Mouse (Mus musculus) layer of hippocampus, adult 18-20 months (tissue): ENCODE measurements around the gene Dnajc27. TPM values are rescaled to one million over a fixed set of nuclear protein-coding genes. Genes with fewer than 3 reads are reported as not detected.

ENCODE experiments used
- DNase-seq, 2 experiments: peaks; one replicate each; pipeline ENCODE4 v3.0.0; 2022; ENCODE audit warnings: low spot score in 2 of 2
- long read RNA-seq: library from polyadenylated mRNA; stranded (forward); transcript quantifications from one replicate; pipeline ENCODE4 v2.0.0, GENCODE M21; 2021
- total RNA-seq, 2 experiments: library from RNA; stranded (reverse); gene quantifications; 2 replicates each; pipeline ENCODE4 v1.2.3; 2021

Gene Dnajc27
- total RNA-seq = 10 to 100 TPM; 82.6 to 83.9 TPM
- long read RNA-seq, full-length matches to known transcripts = 113 of 137 reads
- long read RNA-seq, partial matches to known transcripts = 18 of 137 reads
- long read RNA-seq, other reads (novel, unspliced or antisense) = 6 of 137 reads

DNA sequence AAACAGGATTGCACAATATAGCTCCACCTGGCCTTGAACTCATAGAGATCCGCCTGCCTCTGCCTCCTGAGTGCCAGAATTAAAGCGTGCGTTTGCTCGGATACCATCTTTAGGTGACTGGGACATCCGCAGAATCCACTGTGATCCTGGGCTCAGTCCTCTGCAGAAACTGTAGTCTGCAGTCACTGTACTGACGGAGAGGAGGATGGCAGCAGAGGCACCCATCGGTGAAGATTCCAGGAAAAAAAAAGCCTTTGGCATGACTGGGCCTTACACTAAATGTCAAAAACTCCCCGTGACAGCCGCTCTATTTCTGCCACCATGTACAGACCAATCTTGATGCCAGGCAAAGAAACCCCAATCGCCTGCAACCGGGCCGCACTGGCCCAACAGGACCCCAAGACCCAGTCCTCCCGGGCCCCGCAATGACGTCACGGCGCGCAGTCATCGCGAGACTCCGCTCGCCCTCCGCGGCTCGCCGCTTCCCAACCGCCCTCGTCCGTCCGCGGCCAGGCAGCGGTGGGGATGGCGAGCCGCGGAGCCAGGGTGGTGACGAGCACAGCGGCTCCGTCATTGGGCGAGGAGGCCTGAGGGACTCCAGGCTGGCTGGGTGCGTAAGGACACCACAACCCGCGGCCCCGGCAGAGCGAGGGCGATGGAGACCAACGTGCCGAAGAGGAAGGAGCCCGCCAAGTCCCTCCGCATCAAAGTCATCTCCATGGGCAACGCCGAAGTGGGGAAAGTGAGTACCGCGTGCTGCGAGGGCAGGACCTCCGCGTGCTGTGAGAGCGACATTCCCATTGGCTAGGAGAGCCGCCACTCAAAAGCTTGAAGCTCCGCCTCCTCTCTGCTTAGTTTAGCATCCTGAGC is at the start of gene Dnajc27:
Dnajc27 (plus strand) TSS at position 452 of the 870 bp plus-strand sequence.
- peak; percentile 94 to 99 for DNase-seq

DNA sequence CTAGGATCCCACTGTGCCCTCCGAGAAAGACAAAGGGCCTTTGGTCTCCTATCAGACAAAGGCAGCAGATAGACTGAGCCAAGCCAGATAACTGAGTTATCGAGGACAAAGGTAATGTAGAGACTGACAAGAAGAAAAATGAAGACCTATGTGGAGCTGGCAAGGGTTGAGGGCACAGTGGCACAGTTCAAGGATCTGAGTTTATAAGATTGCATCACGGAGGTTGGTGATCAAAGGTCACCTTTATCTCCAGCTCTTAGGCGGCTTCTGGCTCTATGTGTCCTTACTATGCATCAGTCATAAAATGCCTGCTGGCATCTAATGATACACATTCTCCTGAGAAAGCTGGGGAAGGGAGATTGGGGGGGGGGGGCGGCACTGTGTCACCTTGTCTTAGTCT is 46.2 kb upstream of the Dnajc27 start:
- no peak for DNase-seq

DNA sequence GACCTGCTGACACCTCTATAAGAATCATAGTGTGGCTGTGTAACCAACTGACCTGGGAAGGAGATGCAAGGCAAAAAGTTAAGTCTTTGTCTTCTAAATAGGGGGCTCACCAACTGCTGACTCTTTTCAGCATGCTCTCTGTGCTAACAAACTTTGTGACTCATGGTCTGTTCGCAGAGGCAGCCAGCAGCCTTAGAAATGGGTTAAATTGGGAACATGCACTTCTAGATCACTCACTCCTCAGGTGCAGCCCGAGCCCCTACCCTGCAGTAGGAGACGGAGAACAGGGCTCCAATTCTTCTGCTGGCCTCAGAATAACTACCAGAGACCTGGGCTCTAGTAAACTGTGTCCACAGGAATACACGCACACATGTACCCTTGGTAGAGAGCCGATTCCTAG is 44.9 kb upstream of the Dnajc27 start:
- no peak for DNase-seq

DNA sequence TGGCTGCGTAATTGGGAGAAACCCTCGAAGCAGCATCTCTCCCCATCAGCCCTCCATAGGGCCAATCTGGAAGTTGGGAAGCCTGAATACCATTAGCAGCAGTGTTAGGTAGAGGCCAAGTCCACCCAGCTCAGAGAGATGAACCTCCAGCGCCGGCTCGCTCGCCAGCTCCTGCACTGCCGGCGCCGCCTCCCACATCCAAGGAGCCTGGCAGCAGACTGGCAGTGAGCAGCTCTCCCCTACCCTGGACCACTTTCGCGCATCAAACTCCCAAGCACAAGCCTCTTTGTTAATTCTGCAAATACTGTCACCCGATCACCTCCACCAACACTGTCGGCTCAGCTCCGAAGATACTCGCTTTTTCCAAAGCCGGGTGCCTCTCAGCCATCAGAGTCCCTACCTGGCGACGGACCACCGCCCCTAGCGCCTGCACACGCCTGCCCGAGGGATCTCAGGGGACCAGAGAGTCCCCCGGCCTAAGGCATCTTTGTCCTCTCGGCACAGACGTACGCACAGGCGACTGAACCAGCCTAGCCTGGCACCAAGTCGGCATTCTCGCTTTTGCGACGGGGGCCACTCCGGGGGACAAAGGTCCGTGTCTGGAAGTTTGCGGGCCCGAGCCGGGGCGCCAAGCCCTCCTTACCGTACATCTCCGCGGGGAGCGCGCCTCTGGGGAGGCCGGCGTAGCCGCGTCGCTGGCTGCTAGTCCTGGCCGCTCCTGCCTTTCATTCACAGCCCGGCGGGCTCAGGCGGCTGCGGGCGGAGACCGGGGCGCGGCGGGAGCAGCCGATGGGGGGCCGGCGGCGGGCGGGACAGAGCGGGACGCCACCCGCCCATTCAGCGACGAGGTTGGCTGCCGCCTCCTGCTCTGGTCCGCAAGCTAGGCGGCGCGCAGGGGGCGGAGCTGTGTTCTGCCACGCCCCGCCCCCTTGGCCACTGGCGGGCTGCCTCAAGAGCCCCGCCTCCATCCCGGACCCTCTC is 44.0 kb upstream of the Dnajc27 start, which contains the start of gene Efr3b:
Efr3b (minus strand) TSS at position 855 of the 981 bp plus-strand sequence.
- DNase-seq = peak; percentile 83 to 90

DNA sequence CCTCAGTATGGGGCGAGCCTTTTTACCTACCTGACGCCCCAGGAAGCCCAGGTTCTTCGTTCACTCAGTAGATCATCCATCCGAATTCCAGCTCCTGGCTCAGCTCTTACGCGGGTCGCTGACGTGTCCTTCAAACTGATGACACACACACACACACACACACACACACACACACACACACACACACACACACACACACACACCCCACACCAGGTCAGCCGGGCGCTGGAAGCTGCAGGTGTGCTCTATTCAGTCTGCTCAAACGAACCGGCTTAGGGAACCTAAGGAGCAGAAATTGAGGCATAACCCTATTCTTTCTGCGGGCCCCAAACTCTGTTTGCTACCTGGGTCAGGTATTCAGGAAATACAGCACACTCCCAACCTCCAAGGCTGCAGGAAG is 43.3 kb upstream of the Dnajc27 start:
- DNase-seq = no peak

DNA sequence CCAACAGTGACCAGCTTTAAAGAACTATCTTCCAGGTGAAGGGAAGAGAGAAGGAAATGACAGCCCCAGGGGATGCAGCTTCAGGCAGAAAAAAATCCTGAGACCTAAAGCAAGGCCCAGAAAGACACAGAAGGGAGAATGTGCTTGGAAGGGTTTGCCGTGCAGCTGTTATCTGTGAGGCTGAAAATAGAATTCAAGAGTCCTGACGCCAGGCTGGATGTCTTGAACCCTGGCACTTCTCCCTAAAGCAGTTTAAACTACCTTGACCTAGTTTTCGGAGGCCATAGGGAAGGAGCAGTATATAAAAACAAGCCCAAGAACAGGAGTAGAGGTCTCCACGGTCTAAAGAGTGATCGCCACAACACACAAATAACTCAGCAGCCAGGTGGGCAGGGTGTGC is 40.0 kb upstream of the Dnajc27 start:
- no peak for DNase-seq

DNA sequence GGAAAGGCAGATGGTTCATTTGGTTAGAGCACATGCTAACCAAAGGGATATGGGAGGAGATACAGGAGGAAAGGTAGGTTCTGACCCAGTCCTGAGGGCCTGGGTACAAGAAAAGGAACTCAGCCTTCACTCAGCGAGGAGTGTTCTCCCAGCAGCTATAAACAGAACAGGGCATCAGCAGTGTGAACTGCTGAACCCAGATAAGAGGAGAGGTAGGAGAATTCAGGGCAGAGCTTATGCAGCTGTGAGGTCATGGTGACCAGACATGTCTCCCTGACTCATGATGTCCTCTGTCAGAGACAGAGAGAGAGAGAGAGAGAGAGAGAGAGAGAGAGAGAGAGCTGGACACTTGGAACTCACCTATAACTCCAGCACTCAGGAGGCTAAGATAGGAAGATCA is 36.4 kb upstream of the Dnajc27 start:
- DNase-seq = no peak

DNA sequence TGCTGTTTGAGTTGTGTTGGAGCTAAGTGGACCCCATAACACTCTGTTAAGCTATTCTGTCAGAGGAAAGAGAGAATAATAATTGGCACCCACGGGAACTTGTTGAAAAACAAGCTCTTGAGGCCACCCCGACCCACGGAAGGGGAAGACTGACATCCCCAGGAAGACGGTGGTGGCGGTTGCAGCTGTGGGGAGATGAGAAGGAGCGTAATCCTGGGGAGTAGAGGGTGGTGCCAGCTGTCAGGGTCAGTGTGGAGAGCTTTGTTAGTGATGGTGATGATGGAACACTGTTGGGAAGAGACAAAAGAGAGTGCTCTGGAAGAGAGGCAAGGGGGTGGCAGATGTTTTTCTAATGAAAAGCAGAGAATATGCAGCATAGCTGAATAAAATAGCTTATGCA is 34.4 kb upstream of the Dnajc27 start:
- no peak for DNase-seq

DNA sequence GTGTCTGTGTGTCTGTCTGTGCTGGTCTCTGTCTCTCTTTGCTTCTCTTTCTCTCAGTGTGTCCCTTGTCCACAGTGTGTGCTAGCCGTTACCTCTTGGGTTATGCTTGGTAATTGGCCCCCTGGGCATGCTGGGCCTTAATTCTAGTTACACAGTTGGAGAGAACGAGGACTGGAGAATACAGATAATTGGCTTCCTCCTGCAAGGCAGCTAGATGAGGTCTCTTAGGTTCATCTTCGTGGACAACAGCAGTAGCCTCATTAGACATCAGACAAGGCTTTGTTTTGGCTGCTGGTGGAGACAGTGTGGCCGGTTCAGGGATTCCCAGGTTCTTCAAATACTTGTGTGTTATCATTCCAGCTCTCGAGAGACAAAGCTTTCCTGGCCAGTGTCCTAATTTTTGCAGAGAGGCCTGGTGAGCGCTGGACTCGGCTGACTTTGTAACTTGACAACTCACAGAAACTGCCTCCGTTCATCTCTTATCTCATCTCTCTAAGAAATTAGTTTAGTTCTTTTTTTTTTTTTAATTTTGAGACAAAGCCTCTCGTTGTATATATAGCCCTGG is 31.4 kb upstream of the Dnajc27 start:
- no peak for DNase-seq

DNA sequence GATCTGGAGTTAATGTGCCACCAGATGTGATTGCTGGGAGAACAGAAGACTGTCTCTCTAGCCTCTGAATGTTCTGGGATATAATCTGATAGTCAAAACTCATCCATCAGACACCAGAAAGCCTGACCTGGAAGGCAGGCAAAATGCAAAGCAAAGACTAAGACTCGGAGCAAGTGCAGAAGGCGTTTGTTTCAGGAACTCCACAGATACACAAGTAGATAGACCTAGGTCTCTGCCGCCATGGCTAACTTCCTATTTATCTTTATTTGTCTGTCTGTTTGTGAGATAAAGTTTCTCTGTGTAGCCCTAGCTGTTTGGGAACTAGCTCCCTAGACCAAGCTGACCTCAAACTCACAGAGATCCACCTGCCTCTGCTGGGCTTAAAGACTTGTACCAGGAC is 28.7 kb upstream of the Dnajc27 start:
- no peak for DNase-seq

DNA sequence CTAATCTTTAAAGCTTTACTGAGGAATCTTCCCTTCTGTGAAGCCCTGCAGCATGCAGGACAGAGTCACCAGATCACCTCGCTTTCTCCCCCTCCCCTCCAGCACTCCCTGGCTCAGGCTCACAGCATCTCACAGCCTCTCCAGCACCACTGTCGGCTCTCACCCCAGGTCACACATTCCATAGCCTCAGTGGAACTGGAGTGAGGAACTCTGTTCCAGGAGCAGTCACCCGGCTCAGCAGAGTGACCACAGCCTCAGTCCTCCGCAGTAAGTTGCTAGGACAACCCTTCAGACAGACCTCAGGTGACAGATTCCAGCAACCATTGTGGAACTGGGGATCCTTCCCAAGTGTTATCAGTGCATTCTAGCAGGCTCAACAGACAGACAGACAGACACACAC is 27.5 kb upstream of the Dnajc27 start:
- no peak for DNase-seq

DNA sequence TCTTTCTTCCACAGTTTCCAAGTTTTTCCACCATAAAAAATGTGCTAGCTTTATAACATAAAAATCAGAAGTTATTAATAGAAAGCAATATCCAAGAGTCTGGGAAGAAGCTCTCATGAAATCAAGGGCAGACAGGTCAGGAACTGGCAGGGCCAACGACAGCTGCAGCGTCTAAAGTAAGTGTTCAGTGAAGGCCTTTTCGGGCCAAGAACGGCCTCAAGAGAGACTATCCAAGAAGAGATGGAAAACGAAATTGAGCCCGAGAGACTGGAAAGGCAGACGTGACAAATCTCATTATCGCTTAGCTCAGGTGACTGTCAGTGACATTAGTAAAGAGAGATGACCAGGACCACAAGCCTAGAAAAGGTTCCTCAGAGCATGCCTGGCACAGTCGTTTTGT is 24.1 kb upstream of the Dnajc27 start:
- no peak for DNase-seq

DNA sequence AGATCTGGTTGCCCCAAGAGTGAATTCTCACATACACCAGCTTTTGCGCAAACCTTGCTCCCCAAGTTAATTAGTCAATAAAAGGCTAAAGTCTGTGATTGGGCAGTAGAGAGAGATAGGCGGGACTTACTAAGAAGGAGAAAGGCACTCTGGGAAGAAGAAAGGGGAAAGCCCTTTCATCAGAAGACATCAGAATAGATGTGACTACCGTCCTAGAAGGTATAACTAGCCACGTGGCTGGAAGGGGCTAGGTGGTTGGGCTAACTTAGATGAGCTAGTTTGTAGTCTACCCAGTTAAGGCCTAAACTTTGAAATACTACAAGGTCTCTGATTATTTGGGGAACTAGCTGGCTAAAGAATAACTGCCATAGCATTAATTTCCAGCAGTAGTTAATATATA is 22.7 kb upstream of the Dnajc27 start:
- DNase-seq = no peak

DNA sequence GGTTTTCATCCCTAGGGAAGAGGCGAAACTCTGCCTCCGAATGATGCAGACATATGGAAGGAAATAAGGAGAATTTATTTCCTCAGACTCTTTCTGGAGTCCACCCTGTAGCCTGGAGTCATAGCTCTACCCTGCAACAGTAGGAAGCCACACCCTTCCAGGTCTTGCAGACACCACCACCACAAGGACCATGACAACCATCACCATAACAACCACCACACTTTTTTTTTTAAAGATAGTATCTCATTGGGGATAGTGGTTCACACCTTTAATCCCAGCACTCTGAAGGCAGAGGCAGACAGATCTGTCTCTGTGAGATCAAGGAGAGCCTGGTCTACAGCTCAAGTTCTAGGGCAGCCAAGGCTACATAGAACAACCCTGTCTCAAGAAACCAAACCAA is 16.9 kb upstream of the Dnajc27 start:
- no peak for DNase-seq

DNA sequence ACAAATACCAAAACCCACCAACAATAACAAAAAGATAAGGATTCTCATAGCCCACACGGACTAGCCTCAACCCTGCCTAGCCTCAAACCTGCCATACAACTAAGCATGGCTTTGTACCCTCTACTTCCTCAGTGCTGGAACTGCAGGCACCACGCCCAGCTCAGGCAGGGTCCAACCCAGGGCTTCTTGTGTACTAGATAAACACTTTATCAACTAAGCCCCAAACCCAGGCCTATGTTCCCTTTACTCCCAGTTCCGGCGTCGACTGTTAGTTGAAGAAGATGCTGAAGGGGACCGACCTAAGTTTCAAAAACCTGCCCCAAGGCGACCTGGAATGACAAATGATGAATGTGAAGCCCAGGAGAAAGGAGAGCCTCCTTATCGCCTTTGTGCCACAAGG is 16.4 kb upstream of the Dnajc27 start:
- DNase-seq = no peak

DNA sequence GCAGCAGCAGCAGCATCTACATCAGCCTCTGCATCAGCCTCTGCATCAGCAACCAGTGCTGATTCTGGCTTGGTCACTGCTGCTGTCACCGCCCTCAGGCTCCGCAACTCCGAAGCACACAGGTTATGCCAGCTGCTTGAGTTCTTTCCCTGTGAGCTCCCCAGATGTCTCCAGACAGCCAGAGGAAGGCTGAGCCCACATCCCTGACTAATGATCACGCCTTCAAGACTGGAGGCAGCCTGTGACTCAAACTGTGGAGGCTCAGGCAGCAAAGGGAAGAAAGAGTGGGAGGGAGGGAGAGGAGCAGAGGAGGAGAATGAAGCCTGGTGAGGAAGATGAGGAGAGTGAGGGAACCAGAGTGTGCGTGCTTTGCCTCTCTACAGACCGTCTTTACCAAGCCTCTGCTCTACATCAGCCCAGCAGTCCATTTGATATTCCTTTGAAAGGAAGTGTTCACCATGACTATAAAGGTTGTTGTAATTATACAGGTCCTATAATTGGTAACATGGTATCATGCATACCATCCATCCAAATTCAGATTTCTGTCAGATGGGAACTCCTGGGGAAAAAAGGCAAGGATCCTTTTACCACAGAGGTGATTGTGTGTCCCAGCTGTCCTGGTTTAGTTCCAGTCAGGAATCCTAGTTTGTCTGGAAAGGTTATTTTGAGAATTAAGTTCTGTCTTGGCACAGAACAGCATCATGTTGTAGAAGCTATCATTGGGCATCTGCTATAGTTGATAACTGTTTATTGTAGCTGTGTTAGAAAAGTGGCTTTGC is 15.5 kb upstream of the Dnajc27 start:
- peak in 1 of 2 experiments; percentile 29 for DNase-seq

DNA sequence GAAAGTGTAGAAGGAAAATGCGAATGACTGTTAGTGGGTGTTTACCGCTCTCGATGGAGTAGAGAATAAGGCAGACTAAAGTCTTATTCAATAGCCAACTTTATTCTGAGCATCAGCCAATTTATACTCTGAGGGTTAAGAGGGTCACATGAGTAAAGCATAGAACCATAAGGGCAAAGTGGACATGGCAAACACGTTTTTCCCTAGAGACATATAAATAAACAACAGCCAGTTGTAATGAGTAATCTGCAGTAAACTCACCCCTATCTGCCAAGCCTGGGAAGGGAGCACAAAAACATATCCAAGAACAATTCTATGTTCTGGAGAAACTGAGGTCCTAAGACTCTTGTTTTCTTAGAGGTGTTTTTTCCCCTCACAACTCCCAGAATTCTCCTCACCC is 13.8 kb upstream of the Dnajc27 start:
- no peak for DNase-seq

DNA sequence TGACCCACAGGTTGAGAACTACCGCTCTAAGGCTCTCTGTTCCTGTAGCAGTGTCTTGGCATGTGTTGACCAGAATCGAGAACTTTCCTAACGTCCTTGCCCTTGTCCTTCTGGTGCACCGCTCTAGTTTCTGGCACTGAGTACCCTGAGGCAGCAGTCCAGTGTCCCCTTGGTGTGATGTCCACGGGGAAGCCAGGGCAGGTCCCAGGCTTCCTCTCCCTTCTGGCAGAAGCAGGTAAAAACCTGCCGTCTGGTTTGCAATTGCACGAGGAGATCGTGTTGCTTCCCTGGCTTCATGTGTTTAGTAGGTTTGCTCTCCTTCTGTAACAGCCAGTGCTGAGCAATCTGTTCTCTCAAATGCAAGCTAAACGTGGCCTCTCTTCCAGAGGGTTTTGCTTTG is 10.7 kb upstream of the Dnajc27 start:
- no peak for DNase-seq

DNA sequence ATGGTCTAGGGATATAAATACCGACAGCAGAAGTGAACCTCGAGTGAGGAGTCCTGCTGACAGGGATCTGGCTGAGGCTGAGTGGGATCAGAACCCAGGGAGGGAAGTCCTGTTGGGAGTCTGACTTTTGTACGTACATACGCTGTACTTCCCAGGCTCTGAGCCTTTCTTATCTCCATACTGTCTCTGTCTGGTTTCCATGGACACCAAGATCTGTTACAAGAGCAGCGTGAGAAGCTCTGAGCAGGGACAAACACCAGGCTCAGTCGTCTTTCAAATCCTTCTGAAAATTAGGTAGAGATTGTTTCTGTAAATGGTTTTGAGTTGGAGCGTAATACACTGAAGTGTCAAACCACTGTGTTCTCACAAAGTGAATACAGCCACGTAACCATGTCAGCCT is 7.0 kb upstream of the Dnajc27 start:
- peak in 1 of 2 experiments; percentile 15 for DNase-seq

DNA sequence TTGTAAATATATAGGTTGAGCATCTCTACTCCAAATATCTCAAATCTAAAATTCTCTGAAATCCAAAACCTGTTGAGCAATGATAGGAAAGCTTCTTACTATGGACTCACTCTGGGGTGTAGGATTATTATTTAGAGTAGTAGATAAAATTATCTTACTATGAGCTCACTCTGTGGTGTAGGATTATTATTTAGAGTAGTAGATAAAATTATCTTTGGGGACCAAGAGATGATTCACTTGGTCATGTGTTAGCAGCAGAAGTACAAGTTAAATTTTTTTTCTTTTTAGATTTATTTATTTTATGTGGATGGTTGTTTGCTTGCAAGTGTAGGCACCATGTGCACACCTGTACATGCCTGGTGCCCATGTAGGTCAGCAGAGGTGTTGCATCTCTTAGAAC is 6.0 kb upstream of the Dnajc27 start:
- DNase-seq = no peak

DNA sequence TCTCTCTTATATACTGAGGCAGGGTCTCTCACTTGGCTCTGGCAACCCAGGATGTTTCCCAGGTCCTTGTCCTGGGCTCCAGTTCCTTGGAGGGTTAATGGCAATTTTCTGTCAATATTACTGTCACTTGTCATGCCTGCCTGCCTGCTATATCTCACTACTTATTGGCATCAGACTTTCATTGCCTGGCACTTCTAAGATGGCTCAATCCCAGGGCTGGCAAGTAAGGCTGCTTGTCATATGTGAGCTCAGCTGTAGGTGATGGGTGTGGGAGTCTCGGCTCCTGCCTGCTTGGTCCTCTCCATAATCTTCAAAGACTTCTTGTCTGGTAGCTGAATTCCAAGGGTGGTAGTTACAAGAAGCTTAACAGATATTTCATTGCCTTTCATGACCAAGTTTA is 4.3 kb upstream of the Dnajc27 start:
- DNase-seq = peak in 1 of 2 experiments; percentile 47
